Mouse (Mus musculus) G1E (cell line): Measurements from ENCODE around the gene Sept14. TPM values are rescaled to one million over a fixed set of nuclear protein-coding genes. Genes with fewer than 3 reads are reported as not detected.

ENCODE experiments used
- ATAC-seq: 2 replicates; pipeline ENCODE4 v1.8.0; 2016; ENCODE audit warnings: mild to moderate bottlenecking; ENCODE audit not compliant: insufficient number of reproducible peaks, poor library complexity, low FRiP score, severe bottlenecking; ENCODE audit errors: extremely low read depth
- DNase-seq: peaks from one replicate; pipeline ENCODE4 v3.0.0; 2012; ENCODE audit warnings: low spot score
- H3K27me3 ChIP-seq: 2 replicates; pipeline ENCODE4 v1.6.1; 2012; ENCODE audit warnings: mild to moderate bottlenecking, low read length, inconsistent platforms; ENCODE audit not compliant: insufficient read depth
- H3K36me3 ChIP-seq: replicated peaks from 2 replicates; pipeline ENCODE3; 2012; ENCODE audit warnings: mild to moderate bottlenecking, inconsistent platforms
- H3K4me1 ChIP-seq: 2 replicates; pipeline ENCODE4 v1.6.1; 2012; ENCODE audit warnings: low read depth, low read length, inconsistent platforms, mixed read lengths; ENCODE audit not compliant: insufficient read depth
- H3K4me3 ChIP-seq: 2 replicates; pipeline ENCODE4 v1.5.1; 2012; ENCODE audit warnings: low read depth, mild to moderate bottlenecking, inconsistent platforms, low read length, moderate library complexity, mixed read lengths
- H3K9me3 ChIP-seq: replicated peaks from 2 replicates; pipeline ENCODE4 v1.6.1; 2012; ENCODE audit warnings: inconsistent platforms
- CTCF ChIP-seq: IDR thresholded peaks from 2 replicates; pipeline ENCODE4 v1.5.1; 2012; ENCODE audit warnings: low read depth, low read length, inconsistent platforms, mixed read lengths
- GATA1 ChIP-seq: IDR thresholded peaks from 2 replicates; pipeline ENCODE4 v1.6.1; 2012; ENCODE audit warnings: borderline replicate concordance, low read length, inconsistent platforms, mixed read lengths
- GATA2 ChIP-seq: IDR thresholded peaks from 2 replicates; pipeline ENCODE4 v1.6.1; 2012; ENCODE audit warnings: low read depth, low read length, inconsistent platforms, borderline replicate concordance
- POLR2AphosphoS5 ChIP-seq: IDR thresholded peaks from 2 replicates; pipeline ENCODE4 v1.6.1; 2012; ENCODE audit warnings: low read depth, low read length, inconsistent platforms; ENCODE audit not compliant: insufficient replicate concordance
- TAL1 ChIP-seq: conservative IDR thresholded peaks from 2 replicates; pipeline ENCODE4 v1.6.1; 2012; ENCODE audit warnings: low read depth, low read length, inconsistent platforms, mixed read lengths
- polyA plus RNA-seq: library from polyadenylated mRNA; stranded (reverse); fragments of >175 nt; gene quantifications from 2 replicates; pipeline ENCODE4 v1.2.3, GENCODE M21; 2012
- total RNA-seq, 2 experiments: library from RNA; stranded (forward) in 1 of 2; stranded (reverse) in 1 of 2; fragments of 200-1000 nt in 1 of 2; fragments of >200 nt in 1 of 2; fragmentation: Nextera tagmentation in 1 of 2; gene quantifications; 2 replicates each; pipeline ENCODE4 v1.2.3; 2014 to 2017

Sept14 gene
- total and polyA plus RNA-seq, 3 experiments = not detected

DNA sequence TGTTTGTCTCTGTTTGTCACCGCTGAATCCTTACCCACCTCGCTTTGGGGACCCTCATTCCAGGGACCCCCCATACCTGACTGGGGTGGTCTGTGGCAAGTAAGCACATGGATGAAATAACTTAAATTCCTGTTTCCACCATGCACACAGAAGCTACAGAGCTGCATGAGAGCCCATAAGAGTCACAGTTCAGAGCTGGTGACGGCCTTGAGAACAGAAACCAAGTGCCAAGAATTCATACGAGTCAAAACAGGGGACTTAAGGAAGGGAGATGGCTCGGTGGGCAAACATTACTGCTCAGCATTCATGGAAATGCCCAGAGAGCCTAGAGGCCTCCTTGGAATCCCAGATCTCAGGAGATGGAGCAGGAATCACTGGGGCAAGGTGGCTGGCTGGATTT is 44.2 kb downstream of the Sept14 start:
- Histone ChIP-seq H3K4me3 (no peak overlapping the region), H3K27me3 (no peaks in the 10 kb centered on the region), H3K4me1 (no peaks in the 10 kb centered on the region; the same call in 1 of the 2 replicates), H3K36me3 (peaks cover 4% of the 10 kb centered on the region), H3K9me3 (no peaks in the 10 kb centered on the region)
- no peak for TF ChIP-seq GATA2
- TF ChIP-seq POLR2AphosphoS5 = no peak
- TF ChIP-seq TAL1 = no peak
- no peak for TF ChIP-seq GATA1
- no peak for TF ChIP-seq CTCF
- ATAC-seq (no peak), DNase-seq (no peak)

- Histone ChIP-seq H3K36me3 (peaks cover 26% of the 10 kb centered on the region), H3K4me3 (no peak overlapping the region), H3K27me3 (no peaks in the 10 kb centered on the region), H3K9me3 (no peaks in the 10 kb centered on the region), H3K4me1 (no peaks in the 10 kb centered on the region)
- TF ChIP-seq GATA1 = no peak
- no peak for TF ChIP-seq TAL1
- ATAC-seq (no peak), DNase-seq (no peak)
Measured at GRCm38 (mm10) chr5:129657931-129658330, 50.4 kb downstream of the Sept14 start.

GRCm38 (mm10) chr5:129657016-129657415 is 51.3 kb downstream of the Sept14 start:
- TF ChIP-seq POLR2AphosphoS5 (no peak), TAL1 (no peak), GATA2 (no peak), GATA1 (no peak), CTCF (no peak)
- DNase-seq = no peak
- Histone ChIP-seq H3K36me3 (peaks cover 26% of the 10 kb centered on the region), H3K27me3 (no peaks in the 10 kb centered on the region), H3K9me3 (no peaks in the 10 kb centered on the region), H3K4me3 (no peak overlapping the region), H3K4me1 (no peaks in the 10 kb centered on the region)
- ATAC-seq = no peak

DNA sequence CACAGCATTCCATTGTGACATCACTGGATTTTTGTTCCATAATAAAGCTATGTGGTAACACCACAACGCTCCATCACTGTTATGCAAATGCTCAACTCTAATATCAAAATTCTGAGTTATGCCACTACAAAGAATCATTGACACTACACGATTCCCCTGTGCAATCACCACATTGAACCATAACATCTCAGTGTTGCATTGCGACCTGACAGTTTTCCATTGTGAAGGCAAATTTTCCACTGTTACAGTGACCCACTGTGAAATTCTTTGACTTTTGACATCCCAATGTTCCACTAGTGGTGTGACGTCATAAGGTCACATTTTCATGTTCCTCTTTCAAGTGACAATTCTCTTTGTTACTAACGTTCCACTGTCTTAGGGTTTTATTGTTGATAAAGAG is 57.5 kb downstream of the Sept14 start:
- Histone ChIP-seq H3K27me3 (no peaks in the 10 kb centered on the region), H3K36me3 (no peaks in the 10 kb centered on the region), H3K4me1 (no peaks in the 10 kb centered on the region), H3K4me3 (no peak overlapping the region), H3K9me3 (no peaks in the 10 kb centered on the region)
- ATAC-seq (no peak), DNase-seq (no peak)
- TF ChIP-seq POLR2AphosphoS5 (no peak), GATA1 (no peak), GATA2 (no peak), CTCF (no peak), TAL1 (no peak)

Other genes starting within 250 kb of the Sept14 start
- 190 and 216 TPM in 2 replicates for gene Sfswap, start 207.3 kb downstream of the Sept14 start, total RNA-seq (2014; fragmentation: Nextera tagmentation)
- 78.5 and 83.4 TPM in 2 replicates for gene Sfswap, start 207.3 kb downstream of the Sept14 start, total RNA-seq (2017)
- 90.5 and 91.0 TPM in 2 replicates for gene Sfswap, start 207.3 kb downstream of the Sept14 start, polyA plus RNA-seq
- not detected in 2 replicates for gene Mmp17, start 124.3 kb downstream of the Sept14 start, total RNA-seq (2014; fragmentation: Nextera tagmentation)
- gene Mmp17, start 124.3 kb downstream of the Sept14 start, total RNA-seq (2017) = 0.05 TPM in 1 of 2 replicates, not detected in the other
- gene Mmp17, start 124.3 kb downstream of the Sept14 start, polyA plus RNA-seq = 0.03 and 0.07 TPM in 2 replicates
- gene Zfp11, start 38.4 kb downstream of the Sept14 start, total RNA-seq (2014; fragmentation: Nextera tagmentation) = 3.1 and 3.7 TPM in 2 replicates
- gene Zfp11, start 38.4 kb downstream of the Sept14 start, total RNA-seq (2017) = 1.4 TPM in 2 replicates
- gene Zfp11, start 38.4 kb downstream of the Sept14 start, polyA plus RNA-seq = 0.03 and 0.10 TPM in 2 replicates
- gene Mrps17, start 7.0 kb upstream of the Sept14 start, total RNA-seq (2014; fragmentation: Nextera tagmentation) = 138 and 144 TPM in 2 replicates
- 146 and 158 TPM in 2 replicates for gene Mrps17, start 7.0 kb upstream of the Sept14 start, total RNA-seq (2017)
- gene Mrps17, start 7.0 kb upstream of the Sept14 start, polyA plus RNA-seq = 17.0 and 42.2 TPM in 2 replicates
- 76.7 and 101 TPM in 2 replicates for gene Nipsnap2, start 16.6 kb upstream of the Sept14 start, total RNA-seq (2014; fragmentation: Nextera tagmentation)
- 59.9 TPM in 2 replicates for gene Nipsnap2, start 16.6 kb upstream of the Sept14 start, total RNA-seq (2017)
- 41.5 and 56.0 TPM in 2 replicates for gene Nipsnap2, start 16.6 kb upstream of the Sept14 start, polyA plus RNA-seq
- gene Psph, start 78.9 kb upstream of the Sept14 start, total RNA-seq (2014; fragmentation: Nextera tagmentation) = 21.0 and 25.1 TPM in 2 replicates
- 17.9 and 22.2 TPM in 2 replicates for gene Psph, start 78.9 kb upstream of the Sept14 start, total RNA-seq (2017)
- gene Psph, start 78.9 kb upstream of the Sept14 start, polyA plus RNA-seq = 14.5 and 47.5 TPM in 2 replicates
- gene Sumf2, start 138.5 kb upstream of the Sept14 start, total RNA-seq (2014; fragmentation: Nextera tagmentation) = 9.6 and 12.7 TPM in 2 replicates
- gene Sumf2, start 138.5 kb upstream of the Sept14 start, total RNA-seq (2017) = 15.7 and 20.9 TPM in 2 replicates
- gene Sumf2, start 138.5 kb upstream of the Sept14 start, polyA plus RNA-seq = 23.5 and 25.0 TPM in 2 replicates
- gene Chchd2, start 179.0 kb upstream of the Sept14 start, total RNA-seq (2014; fragmentation: Nextera tagmentation) = 69.4 and 78.3 TPM in 2 replicates
- 342 and 377 TPM in 2 replicates for gene Chchd2, start 179.0 kb upstream of the Sept14 start, total RNA-seq (2017)
- 586 and 747 TPM in 2 replicates for gene Chchd2, start 179.0 kb upstream of the Sept14 start, polyA plus RNA-seq
- gene Zbed5, start 187.2 kb upstream of the Sept14 start, total RNA-seq (2014; fragmentation: Nextera tagmentation) = 5.2 and 6.9 TPM in 2 replicates
- gene Zbed5, start 187.2 kb upstream of the Sept14 start, total RNA-seq (2017) = 0.99 and 1.4 TPM in 2 replicates
- gene Zbed5, start 187.2 kb upstream of the Sept14 start, polyA plus RNA-seq = 0.67 and 1.3 TPM in 2 replicates
- gene Phkg1, start 190.0 kb upstream of the Sept14 start, total RNA-seq (2014; fragmentation: Nextera tagmentation) = not detected in 2 replicates
- gene Phkg1, start 190.0 kb upstream of the Sept14 start, total RNA-seq (2017) = 0.33 and 0.46 TPM in 2 replicates
- 0.03 TPM in 1 of 2 replicates, not detected in the other for gene Phkg1, start 190.0 kb upstream of the Sept14 start, polyA plus RNA-seq
- 4.0 and 11.2 TPM in 2 replicates for gene Nupr1l, start 200.0 kb upstream of the Sept14 start, total RNA-seq (2014; fragmentation: Nextera tagmentation)
- 4.0 and 8.7 TPM in 2 replicates for gene Nupr1l, start 200.0 kb upstream of the Sept14 start, total RNA-seq (2017)
- 1.2 TPM in 2 replicates for gene Nupr1l, start 200.0 kb upstream of the Sept14 start, polyA plus RNA-seq
- 122 and 152 TPM in 2 replicates for gene Vkorc1l1, start 233.5 kb upstream of the Sept14 start, total RNA-seq (2014; fragmentation: Nextera tagmentation)
- 76.7 and 90.2 TPM in 2 replicates for gene Vkorc1l1, start 233.5 kb upstream of the Sept14 start, total RNA-seq (2017)
- gene Vkorc1l1, start 233.5 kb upstream of the Sept14 start, polyA plus RNA-seq = 21.6 and 24.1 TPM in 2 replicates